Mouse (Mus musculus): ENCODE measurements at regions not wholly inside any gene's neighbourhood (a gene's known extent, or its start where the extent isn't known, plus 50 kb on each side); places are given as distances from the start of the nearest gene placed in this dataset.

DNA sequence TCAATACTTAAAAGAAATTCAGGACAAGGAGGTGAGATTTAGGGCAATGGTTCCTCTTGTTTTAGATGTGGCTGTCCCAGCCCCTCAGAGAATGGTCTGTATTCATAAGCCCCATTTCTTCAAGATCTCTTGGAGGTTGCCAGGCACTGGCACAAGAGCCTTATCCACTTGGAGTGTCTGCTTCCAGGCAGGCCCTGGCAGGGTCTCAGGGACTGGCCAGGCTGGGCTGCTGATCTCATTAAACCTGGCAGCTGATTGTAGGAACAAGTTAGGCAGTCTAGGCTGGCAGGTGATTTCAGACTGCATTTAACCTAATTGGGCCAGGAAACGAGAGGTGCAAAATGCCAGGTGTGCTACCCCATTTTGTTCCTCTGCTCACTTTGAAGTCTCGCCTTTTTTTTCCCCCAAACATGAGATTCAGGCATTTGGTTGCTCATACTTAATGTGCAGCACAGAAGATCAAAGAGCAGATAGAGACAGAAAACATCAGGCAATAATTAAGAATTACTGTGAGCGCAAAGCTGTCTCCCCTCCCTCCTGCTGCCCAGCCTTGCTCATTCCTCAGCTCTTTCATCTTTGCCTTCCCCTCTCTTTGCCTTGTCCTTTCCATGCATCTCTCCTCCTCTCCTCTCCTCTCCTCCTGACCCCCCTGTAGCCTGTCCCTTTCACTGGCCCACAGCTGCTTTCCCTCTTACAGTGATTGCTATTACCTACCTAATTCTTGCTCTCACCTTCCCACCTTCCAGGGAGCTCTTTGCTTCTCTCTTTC is 449.3 kb downstream of the Gm9195 start:
- ATAC-seq (ENCODE audit: extremely low read depth, insufficient number of reproducible peaks, low FRiP score, poor library complexity, severe bottlenecking) (no peak), DNase-seq (ENCODE audit: low spot score) (no peak)
- Histone ChIP-seq H3K4me1 (ENCODE audit: insufficient read depth, low read depth, low read length) (no peaks in the 10 kb centered on the region), H3K9me3 (replicated peaks) (peaks cover 6% of the 10 kb centered on the region), H3K4me3 (ENCODE audit: low read depth, low read length) (no peak overlapping the region), H3K36me3 (replicated peaks) (no peaks in the 10 kb centered on the region), H3K27me3 (ENCODE audit: insufficient read depth, low read length) (no peaks in the 10 kb centered on the region)
- TF ChIP-seq GATA1 (IDR thresholded peaks at IDR 0.05; ENCODE audit: borderline replicate concordance, low read length) (no peak), POLR2AphosphoS5 (IDR thresholded peaks at IDR 0.05; ENCODE audit: insufficient replicate concordance, low read depth, low read length) (no peak), CTCF (IDR thresholded peaks at IDR 0.05; ENCODE audit: low read depth, low read length) (no peak), TAL1 (conservative IDR thresholded peaks at IDR 0.05; ENCODE audit: low read depth, low read length) (no peak), GATA2 (IDR thresholded peaks at IDR 0.05; ENCODE audit: borderline replicate concordance, low read depth, low read length) (no peak)

GRCm38 (mm10) chr14:72030396-72030795 is 461.2 kb downstream of the Gm9195 start:
- no peaks in the 10 kb centered on the region for H3K36me3 ChIP-seq (replicated peaks)
- TF ChIP-seq TAL1 (conservative IDR thresholded peaks at IDR 0.05; ENCODE audit: low read depth, low read length) (no peak), GATA2 (IDR thresholded peaks at IDR 0.05; ENCODE audit: borderline replicate concordance, low read depth, low read length) (no peak), POLR2AphosphoS5 (IDR thresholded peaks at IDR 0.05; ENCODE audit: insufficient replicate concordance, low read depth, low read length) (no peak), GATA1 (IDR thresholded peaks at IDR 0.05; ENCODE audit: borderline replicate concordance, low read length) (no peak), CTCF (IDR thresholded peaks at IDR 0.05; ENCODE audit: low read depth, low read length) (no peak)
- ATAC-seq (ENCODE audit: extremely low read depth, insufficient number of reproducible peaks, low FRiP score, poor library complexity, severe bottlenecking) (no peak), DNase-seq (ENCODE audit: low spot score) (no peak)
- H3K4me1 ChIP-seq (ENCODE audit: insufficient read depth, low read depth, low read length), result no peaks in the 10 kb centered on the region
- H3K4me3 ChIP-seq (ENCODE audit: low read depth, low read length), result no peak overlapping the region
- peaks cover 3% of the 10 kb centered on the region; the same call in 1 of the 2 replicates for H3K9me3 ChIP-seq (replicated peaks)
- no peaks in the 10 kb centered on the region for H3K27me3 ChIP-seq (ENCODE audit: insufficient read depth, low read length)

GRCm38 (mm10) chr14:72027362-72028020 is 464.1 kb downstream of the Gm9195 start:
- H3K9me3 ChIP-seq (replicated peaks), result no peaks in the 10 kb centered on the region
- H3K4me3 ChIP-seq (ENCODE audit: low read depth, low read length), result no peak overlapping the region
- ATAC-seq (ENCODE audit: extremely low read depth, insufficient number of reproducible peaks, low FRiP score, poor library complexity, severe bottlenecking), result no peak
- TF ChIP-seq GATA2 (IDR thresholded peaks at IDR 0.05; ENCODE audit: borderline replicate concordance, low read depth, low read length) (no peak), CTCF (IDR thresholded peaks at IDR 0.05; ENCODE audit: low read depth, low read length) (no peak), TAL1 (conservative IDR thresholded peaks at IDR 0.05; ENCODE audit: low read depth, low read length) (no peak), POLR2AphosphoS5 (IDR thresholded peaks at IDR 0.05; ENCODE audit: insufficient replicate concordance, low read depth, low read length) (no peak), GATA1 (IDR thresholded peaks at IDR 0.05; ENCODE audit: borderline replicate concordance, low read length) (no peak)
- no peak for DNase-seq (ENCODE audit: low spot score)
- H3K36me3 ChIP-seq (replicated peaks), result no peaks in the 10 kb centered on the region
- H3K27me3 ChIP-seq (ENCODE audit: insufficient read depth, low read length), result no peaks in the 10 kb centered on the region
- no peaks in the 10 kb centered on the region for H3K4me1 ChIP-seq (ENCODE audit: insufficient read depth, low read depth, low read length)

GRCm38 (mm10) chr14:72004371-72004770 is 487.3 kb downstream of the Gm9195 start:
- no peak for DNase-seq (ENCODE audit: low spot score)
- TF ChIP-seq GATA1 (IDR thresholded peaks at IDR 0.05; ENCODE audit: borderline replicate concordance, low read length) (no peak), CTCF (IDR thresholded peaks at IDR 0.05; ENCODE audit: low read depth, low read length) (no peak), GATA2 (IDR thresholded peaks at IDR 0.05; ENCODE audit: borderline replicate concordance, low read depth, low read length) (no peak), POLR2AphosphoS5 (IDR thresholded peaks at IDR 0.05; ENCODE audit: insufficient replicate concordance, low read depth, low read length) (no peak), TAL1 (conservative IDR thresholded peaks at IDR 0.05; ENCODE audit: low read depth, low read length) (no peak)
- Histone ChIP-seq H3K4me1 (ENCODE audit: insufficient read depth, low read depth, low read length) (no peaks in the 10 kb centered on the region), H3K4me3 (ENCODE audit: low read depth, low read length) (no peak overlapping the region), H3K27me3 (ENCODE audit: insufficient read depth, low read length) (no peaks in the 10 kb centered on the region), H3K36me3 (replicated peaks) (no peaks in the 10 kb centered on the region), H3K9me3 (replicated peaks) (peaks cover 17% of the 10 kb centered on the region)
- no peak for ATAC-seq (ENCODE audit: extremely low read depth, insufficient number of reproducible peaks, low FRiP score, poor library complexity, severe bottlenecking)

GRCm38 (mm10) chr14:72002205-72003138 is 489.2 kb downstream of the Gm9195 start:
- ATAC-seq (ENCODE audit: extremely low read depth, insufficient number of reproducible peaks, low FRiP score, poor library complexity, severe bottlenecking) (no peak), DNase-seq (ENCODE audit: low spot score) (no peak)
- Histone ChIP-seq H3K9me3 (replicated peaks) (peaks cover 16% of the 10 kb centered on the region), H3K4me3 (ENCODE audit: low read depth, low read length) (no peak overlapping the region), H3K4me1 (ENCODE audit: insufficient read depth, low read depth, low read length) (no peaks in the 10 kb centered on the region), H3K36me3 (replicated peaks) (no peaks in the 10 kb centered on the region), H3K27me3 (ENCODE audit: insufficient read depth, low read length) (no peaks in the 10 kb centered on the region)
- TF ChIP-seq POLR2AphosphoS5 (IDR thresholded peaks at IDR 0.05; ENCODE audit: insufficient replicate concordance, low read depth, low read length) (no peak), GATA1 (IDR thresholded peaks at IDR 0.05; ENCODE audit: borderline replicate concordance, low read length) (no peak), GATA2 (IDR thresholded peaks at IDR 0.05; ENCODE audit: borderline replicate concordance, low read depth, low read length) (no peak), CTCF (IDR thresholded peaks at IDR 0.05; ENCODE audit: low read depth, low read length) (no peak), TAL1 (conservative IDR thresholded peaks at IDR 0.05; ENCODE audit: low read depth, low read length) (no peak)
